Mouse (Mus musculus) Muller cell, postnatal 12 days (primary cell): ENCODE measurements around the gene Ttc7b.

Experiments
- DNase-seq: peaks from one replicate; pipeline ENCODE4 v3.0.0-alpha.2; 2015; ENCODE audit errors: inconsistent ontology term

Gene Ttc7b

GRCm38 (mm10) chr12:100415802-100416201 lies 104.8 kb downstream of the Ttc7b start:
- DNase-seq: no peak

GRCm38 (mm10) chr12:100414717-100415398 lies 105.8 kb downstream of the Ttc7b start:
- DNase-seq: no peak

- no peak for DNase-seq
Observed at GRCm38 (mm10) chr12:100408714-100409113, 111.9 kb downstream of the Ttc7b start.

DNA sequence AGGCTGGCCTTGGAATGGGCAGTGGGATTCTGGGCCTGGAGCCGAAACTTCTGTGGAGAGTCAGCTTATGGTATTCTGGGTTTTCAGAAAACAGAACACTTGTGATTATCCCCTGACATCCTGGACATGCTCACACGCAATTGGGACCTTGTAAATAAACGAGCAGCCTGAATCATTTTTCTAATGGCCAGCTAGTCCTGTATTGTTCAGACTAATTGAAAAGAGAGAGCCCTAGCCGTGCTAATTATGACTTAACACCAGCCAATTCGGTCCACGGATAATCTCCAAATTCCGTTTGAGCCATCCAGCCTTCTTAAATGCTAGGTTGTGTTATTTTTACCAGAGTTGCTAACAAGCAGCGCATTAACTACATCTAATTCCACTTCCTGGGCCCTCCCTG lies 112.5 kb downstream of the Ttc7b start:
- DNase-seq: peak; percentile 26

DNA sequence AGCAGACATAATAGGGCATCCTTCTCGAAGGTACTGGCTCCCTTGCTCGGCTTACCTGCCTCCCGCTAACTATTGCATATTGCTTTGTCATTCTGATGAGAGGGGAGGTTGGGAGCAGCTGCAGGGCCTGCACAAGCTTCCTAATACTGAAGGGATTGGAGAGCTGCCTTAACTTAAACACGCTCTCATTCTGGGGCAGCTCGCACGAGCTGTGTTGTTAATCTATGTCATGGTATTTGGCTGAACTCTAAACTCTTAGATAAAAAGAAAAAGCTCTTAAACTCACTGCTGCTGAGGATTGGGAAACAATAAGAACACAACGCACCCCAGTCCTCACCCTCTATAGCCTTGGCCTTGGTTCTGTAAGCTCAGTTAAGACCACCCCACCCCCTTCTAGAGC lies 113.3 kb downstream of the Ttc7b start:
- no peak for DNase-seq

GRCm38 (mm10) chr12:100406094-100406493 lies 114.5 kb downstream of the Ttc7b start:
- DNase-seq: no peak

GRCm38 (mm10) chr12:100405512-100406030 lies 115.1 kb downstream of the Ttc7b start:
- DNase-seq: no peak

DNA sequence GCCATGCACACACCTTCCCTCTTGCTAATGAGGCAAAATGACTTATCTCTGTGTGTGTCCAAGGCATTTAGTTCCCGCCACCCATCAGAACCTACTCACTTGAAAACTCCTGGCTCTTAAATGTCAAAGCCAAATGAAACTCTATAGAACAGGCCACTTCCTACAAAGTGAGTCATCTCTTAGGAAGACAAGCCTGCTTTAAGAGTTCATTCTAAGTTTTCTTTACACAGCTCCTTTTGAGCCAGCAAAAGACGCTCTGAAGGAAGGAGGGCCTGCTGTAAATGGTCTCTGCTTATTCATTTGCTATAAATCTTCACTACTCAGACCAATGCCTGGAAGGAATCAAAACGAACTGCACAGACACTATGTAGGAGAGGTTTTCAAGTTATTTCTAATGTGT lies 116.2 kb downstream of the Ttc7b start:
- no peak for DNase-seq

GRCm38 (mm10) chr12:100403005-100403324 lies 117.7 kb downstream of the Ttc7b start:
- DNase-seq: no peak

GRCm38 (mm10) chr12:100402296-100403004 lies 118.2 kb downstream of the Ttc7b start:
- no peak for DNase-seq

GRCm38 (mm10) chr12:100400119-100400518 lies 120.5 kb downstream of the Ttc7b start:
- DNase-seq: no peak

DNA sequence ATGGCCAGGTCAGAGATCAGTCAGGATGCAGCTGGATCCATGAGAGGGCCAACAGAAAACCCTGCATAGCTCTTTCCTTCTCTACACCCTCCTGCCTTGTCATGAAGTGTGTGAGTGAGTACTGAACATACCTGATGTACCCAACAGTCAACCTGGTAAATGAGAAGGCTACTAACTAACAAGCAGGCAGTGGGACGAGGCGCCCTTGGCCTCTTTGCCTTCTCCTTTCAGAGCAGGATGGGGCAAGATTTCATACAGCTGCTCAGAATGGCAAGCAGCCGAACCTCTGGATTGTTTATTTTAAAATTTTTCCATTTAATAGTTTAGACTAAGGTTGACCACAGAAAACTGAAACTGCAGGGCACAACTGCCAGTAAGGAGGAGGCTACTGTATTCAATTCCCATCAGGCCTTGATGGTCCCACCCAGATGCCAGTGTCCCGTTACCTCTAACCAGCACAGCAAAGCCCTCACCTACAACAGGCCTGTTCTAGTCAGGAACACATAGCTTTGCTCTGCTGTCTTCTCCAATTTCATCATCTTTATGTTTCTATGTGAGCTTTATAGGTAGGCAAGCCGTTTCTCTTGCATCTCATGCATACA lies 121.4 kb downstream of the Ttc7b start:
- DNase-seq: no peak

GRCm38 (mm10) chr12:100398268-100398943 lies 122.2 kb downstream of the Ttc7b start:
- DNase-seq: no peak

- DNase-seq: no peak
Observed at GRCm38 (mm10) chr12:100397432-100398146, 123.0 kb downstream of the Ttc7b start.

GRCm38 (mm10) chr12:100396806-100397205 lies 123.8 kb downstream of the Ttc7b start:
- peak; percentile 21 for DNase-seq

DNA sequence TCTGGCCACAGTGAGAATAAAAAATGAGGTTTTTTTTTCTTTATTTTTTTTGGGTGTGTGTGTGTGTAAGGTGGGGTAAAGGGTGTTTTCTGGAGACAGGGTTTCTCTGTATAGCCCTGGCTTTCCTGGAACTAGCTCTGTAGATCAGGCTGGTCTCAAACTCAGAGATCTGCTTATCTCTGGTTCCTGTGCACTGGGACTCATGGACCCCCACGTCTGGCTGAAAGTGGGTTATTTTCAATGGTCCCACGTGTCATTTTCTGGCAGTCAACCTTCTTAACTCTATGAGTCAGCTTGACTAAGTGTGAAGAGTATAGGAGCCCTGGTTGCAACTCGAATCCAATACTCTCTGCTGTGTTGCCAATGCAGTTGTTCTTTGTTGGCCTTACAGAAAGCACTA lies 127.1 kb downstream of the Ttc7b start:
- no peak for DNase-seq

- no peak for DNase-seq
Observed at GRCm38 (mm10) chr12:100393109-100393508, 127.5 kb downstream of the Ttc7b start.

DNA sequence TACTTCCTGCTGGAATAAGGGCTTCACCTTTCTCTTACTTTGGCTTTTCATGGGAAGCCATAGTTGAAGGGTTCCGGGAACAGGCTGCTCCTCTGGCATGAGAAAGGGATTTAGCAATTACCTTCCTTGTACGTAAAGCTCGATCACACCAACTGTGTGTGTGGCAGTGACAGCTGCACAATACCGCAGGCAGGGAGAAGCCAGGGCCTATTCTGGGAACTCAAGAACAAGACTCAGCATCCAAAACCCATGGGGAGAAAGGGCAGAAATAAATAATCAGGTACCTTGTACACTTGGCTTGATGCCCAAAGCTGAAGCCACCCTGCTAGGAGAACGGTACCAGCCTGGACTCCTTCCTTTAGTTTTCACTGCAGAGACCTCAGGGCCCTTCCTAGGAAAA lies 128.2 kb downstream of the Ttc7b start:
- DNase-seq: no peak

- no peak for DNase-seq
Observed at GRCm38 (mm10) chr12:100391890-100392289, 128.7 kb downstream of the Ttc7b start.

- DNase-seq: peak; percentile 35
Observed at GRCm38 (mm10) chr12:100389878-100390710, 130.5 kb downstream of the Ttc7b start.

DNA sequence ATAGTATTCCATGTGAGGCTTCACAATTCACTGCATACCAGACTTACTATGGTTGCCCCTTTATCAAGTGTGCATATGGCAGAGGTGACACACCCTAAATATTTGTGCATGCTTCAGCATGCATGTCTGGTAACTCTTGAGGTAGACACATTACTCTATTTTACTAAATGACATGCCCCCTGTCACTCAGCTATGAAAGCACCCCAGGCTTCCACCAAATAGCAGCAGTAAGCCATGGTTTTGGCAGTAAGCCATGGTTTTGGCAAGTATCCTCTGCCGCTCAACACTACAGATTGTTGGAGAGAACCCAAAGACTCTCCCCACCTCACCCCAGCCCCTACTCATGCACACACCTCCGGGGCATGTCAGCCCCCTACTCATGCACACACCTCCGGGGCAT lies 134.4 kb downstream of the Ttc7b start:
- no peak for DNase-seq
